Mouse (Mus musculus) cerebral cortex, adult 2 months (tissue): ENCODE results near the gene Hist1h2ab.

Source experiments
- WGBS: fragments of 180-500 bp; shearing (Covaris S2); methylation state at CpG from one replicate; pipeline ENCODE4 v1.1.7; 2018; 5-methylcytosine and 5-hydroxymethylcytosine counted together

Gene Hist1h2ab

DNA sequence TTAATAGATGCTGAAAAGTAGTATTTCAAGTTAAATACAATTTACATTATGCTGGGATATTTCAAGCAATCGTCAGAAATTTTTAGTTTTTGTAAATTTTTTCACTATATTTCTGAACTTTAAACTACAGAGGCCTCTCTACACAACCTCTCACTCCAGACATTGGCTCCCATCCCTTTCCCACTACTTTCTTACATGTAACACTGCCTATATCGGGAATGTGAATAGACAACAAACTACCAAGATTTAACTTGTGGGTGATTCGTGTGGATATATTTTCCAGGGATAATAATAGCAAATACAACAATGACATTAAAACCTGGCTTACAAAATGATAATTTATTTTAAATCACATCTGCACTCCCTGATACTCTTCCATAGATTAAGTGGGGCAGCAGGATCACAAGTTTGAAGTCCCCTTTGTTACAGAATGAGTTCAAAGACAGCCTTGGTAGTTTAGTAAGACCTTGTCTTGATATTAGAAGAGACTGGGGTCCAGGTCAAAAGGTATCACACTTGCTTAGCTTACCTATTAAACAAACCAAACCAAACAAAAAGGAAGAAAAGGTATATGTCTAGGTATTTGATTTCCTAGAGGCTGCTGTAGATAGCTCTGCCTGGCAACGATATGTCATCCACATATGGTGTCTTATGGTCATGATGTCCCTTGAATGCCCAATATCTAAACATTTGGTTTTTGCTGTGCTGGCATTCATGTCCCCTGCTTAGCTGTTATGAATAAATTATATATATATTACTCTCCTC, 2.6 kb downstream of the Hist1h2ab start:
- 56% methylated on average over 4 of the region's 4 CpGs for WGBS

DNA sequence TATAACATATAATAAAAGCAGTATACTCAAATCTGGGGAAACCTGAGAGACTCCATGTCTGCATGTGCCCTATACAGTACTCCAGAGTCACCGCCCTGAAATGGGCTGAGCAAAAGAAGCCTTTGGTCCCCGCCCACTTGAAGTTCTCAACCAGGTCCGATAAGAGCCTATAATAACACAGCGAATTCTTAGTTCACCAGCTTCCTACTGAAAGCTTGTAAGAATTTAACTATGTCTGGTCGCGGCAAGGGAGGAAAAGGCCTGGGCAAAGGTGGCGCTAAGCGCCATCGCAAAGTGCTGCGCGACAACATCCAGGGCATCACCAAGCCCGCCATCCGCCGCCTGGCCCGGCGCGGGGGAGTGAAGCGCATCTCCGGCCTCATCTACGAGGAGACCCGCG, 5.9 kb downstream of the Hist1h2ab start, which contains the start of gene Hist1h4b:
TSS of gene Hist1h4b (plus strand) at position 224 of the 400 bp plus-strand sequence.
- under 1% methylated on average over 21 of the region's 22 CpGs for WGBS

DNA sequence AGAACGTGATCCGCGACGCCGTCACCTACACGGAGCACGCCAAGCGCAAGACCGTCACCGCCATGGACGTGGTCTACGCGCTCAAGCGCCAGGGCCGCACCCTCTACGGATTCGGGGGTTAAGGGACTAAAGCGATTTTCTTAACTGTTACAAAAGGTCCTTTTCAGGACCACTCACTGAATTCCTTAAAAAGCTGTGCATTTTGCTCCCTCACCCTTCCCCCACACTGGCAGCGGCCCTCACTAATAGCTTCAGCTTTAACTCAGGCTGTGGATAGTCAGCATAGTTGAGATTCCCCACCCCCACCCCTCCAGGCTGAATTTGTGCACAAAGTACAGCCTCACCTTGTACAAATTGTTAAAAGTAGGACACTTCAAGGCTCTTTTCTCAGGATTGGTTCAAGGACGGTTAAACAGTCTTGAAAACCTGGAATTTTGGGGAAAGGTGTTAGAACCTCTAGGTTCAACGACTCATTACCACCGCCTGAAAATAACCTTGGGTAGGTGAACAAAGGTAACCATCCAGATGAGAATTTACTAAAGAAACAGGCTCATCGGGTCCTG, 6.4 kb downstream of the Hist1h2ab start:
- WGBS: 2% methylated on average over 18 of the region's 23 CpGs

DNA sequence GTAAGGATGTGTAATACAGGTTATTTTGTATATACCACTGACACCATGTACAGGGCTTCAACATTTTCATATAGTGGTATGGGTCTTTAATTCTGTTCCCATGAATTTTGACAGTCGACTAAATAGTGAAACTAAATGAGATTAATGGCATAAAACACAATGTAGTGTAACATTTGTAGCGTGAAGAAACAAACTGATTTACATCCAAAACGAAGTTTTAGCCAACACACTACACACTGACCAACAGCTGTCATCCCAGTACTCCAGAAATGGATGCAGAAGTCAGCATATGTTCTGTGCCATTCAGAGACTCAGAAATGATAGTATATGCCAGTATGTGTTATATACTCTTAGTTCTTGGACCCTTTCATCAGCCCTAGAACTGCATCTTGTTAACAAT, 7.0 kb downstream of the Hist1h2ab start:
- WGBS: 51% methylated on average over 3 of the region's 3 CpGs

DNA sequence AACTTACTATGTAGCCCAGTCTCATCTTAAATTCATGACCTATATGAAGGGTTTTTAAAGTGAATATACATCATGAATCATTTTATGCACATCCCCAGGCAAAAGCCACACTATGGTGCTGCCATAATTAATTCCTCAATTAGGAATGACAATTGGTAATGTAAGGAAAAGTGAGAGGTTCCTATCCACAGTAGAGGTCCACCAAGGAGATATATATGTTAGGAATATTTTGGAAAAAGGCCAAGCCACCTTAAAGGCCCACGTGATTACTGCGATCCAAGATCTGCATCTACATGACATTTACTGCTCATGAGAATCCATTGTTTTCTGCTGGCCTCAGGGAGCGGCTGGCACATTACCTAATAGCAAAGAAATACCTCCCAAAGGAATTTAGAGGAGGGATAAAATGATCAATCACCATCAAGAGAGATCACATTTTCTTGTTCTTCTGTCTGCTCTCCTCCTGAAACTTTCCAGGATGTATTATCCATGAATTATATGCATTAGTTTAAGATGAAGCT, 8.4 kb downstream of the Hist1h2ab start:
- 69% methylated on average over 3 of the region's 3 CpGs for WGBS

DNA sequence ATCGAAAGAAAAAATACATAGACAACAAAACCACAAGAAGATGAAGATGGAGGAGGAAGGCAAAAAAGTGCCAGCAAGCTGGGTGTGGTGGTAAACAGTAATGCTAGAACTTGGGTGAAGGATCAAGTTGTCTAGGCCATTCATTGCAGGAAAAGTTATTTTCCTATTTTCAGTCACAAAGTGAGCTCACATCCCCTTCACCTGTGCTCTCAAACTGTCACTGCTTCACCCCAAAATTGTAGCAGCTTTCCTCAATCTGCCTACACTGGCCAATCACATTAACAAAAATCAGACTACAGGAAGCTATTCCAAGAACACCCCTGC, 9.0 kb downstream of the Hist1h2ab start:
- WGBS: 78% methylated on average over 1 of the region's 1 CpGs

DNA sequence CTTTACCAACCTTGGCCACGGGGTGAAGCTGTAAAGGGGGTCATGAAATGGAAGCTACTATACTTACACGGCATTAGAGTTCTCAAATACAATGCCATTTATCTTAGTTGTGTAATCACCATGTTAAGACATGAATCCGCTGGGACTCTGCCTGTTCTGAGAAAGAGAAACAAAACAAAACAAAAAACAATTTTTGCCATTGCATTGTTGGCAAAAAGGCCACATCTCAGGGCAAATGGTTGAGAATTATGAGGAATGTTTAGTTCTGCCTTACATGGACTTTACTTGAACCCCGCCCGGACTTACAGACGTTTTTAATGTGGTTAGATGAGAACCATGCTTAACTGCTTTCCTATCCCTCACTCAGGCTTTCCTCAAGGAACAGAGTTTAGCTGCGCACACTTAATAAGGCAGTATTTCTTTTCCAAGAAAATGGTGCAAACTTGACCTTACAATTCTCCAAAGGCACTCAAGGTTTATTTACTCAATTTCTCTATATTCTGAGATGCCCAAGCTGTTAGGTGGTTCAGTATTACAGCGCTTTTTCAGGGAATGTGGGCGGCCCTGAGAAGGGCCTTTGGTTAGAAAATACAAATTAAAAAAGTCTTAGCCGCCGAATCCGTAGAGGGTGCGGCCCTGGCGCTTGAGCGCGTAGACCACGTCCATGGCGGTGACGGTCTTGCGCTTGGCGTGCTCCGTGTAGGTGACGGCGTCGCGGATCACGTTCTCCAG, 9.5 kb downstream of the Hist1h2ab start:
- WGBS: 2% methylated on average over 22 of the region's 27 CpGs

DNA sequence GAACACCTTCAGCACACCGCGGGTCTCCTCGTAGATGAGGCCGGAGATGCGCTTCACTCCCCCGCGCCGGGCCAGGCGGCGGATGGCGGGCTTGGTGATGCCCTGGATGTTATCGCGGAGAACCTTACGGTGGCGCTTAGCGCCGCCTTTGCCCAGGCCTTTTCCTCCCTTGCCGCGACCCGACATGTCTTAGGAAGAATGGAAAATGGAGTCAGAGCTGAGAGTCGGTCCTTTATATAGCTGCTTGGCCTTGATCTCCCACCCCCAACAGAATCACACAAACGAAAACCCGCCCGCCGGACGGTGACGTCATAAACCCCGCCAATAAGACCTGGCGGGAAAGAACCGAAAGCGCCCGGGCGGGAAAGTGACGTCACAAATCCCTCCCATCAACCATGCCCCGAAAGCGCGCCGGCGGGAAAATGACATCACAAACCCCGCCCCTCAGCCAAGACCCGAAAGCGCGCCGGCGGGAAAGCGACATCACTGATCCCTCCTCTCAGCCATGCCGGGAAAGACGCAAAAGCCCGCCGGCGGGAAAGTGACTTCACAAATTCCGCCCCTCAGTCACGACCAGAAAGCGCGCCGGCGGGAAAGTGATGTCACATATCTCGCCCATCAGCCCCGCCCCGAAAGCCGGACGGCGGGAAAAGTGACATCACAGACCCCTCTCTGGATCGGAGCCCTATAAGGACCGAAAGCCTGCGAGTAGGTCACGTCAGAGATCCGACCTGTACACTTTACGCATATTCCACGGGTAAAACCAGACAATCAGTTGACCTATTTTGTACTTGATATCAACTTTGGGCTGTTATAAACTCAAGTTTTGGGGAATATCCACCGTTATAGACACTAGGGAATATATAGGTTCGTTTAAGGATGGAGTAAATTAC, 10.3 kb downstream of the Hist1h2ab start, which contains the start of gene Hist1h4a:
TSS of gene Hist1h4a (minus strand) at position 259 of the 893 bp plus-strand sequence.
- under 1% methylated on average over 63 of the region's 72 CpGs for WGBS

DNA sequence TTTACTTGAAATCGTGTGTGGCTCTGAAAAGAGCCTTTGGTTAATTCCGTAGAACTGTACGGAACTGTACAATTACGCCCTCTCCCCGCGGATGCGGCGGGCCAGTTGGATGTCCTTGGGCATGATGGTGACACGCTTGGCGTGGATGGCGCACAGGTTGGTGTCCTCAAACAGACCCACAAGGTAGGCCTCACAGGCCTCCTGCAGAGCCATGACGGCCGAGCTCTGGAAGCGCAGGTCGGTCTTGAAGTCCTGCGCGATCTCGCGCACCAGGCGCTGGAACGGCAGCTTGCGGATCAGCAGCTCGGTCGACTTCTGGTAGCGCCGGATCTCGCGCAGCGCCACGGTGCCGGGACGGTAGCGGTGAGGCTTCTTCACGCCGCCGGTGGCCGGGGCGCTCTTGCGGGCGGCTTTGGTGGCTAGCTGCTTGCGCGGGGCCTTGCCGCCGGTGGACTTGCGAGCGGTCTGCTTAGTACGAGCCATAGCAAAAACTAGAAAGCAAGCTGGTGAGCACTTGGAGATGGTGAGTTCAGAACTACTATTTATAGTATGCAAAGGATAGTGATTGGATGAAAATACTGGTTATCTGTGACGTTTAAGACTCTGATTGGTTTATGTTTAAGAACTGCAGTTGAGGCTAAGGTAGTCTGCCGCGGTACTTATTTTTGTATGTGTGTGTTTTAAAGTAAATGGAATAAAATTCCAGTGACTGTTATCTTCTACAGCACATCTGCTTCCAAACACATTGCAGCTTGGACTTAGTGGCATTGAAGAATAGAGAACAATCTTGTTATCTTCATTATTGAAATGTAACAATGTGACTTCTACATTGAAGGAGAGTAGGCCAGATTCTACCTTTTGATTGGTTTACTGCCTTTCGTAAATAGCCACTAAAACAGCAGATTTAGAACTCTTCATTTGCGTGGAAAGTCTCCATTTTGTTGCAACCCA, 11.2 kb downstream of the Hist1h2ab start, which contains the start of gene Hist1h3a:
TSS of gene Hist1h3a (minus strand) at position 516 of the 951 bp plus-strand sequence.
- under 1% methylated on average over 43 of the region's 52 CpGs for whole genome bisulfite sequencing

DNA sequence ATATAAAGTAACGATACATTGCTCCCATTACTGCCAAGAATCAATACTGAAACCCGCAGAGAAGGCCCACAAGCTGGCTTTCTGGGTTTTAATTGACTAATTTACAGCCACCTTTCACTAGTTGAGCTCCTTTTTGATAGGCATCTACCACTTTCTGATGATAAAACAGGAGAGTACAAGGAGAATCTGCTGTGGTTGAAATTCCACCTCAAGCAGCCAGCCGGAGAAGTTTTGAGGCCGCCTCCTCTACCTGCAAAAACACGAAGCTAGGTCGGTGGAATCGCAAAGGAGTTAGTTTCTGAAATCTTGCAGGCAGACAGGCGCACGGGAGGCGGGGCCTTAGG, 12.3 kb downstream of the Hist1h2ab start:
- 2% methylated on average over 10 of the region's 10 CpGs for WGBS

DNA sequence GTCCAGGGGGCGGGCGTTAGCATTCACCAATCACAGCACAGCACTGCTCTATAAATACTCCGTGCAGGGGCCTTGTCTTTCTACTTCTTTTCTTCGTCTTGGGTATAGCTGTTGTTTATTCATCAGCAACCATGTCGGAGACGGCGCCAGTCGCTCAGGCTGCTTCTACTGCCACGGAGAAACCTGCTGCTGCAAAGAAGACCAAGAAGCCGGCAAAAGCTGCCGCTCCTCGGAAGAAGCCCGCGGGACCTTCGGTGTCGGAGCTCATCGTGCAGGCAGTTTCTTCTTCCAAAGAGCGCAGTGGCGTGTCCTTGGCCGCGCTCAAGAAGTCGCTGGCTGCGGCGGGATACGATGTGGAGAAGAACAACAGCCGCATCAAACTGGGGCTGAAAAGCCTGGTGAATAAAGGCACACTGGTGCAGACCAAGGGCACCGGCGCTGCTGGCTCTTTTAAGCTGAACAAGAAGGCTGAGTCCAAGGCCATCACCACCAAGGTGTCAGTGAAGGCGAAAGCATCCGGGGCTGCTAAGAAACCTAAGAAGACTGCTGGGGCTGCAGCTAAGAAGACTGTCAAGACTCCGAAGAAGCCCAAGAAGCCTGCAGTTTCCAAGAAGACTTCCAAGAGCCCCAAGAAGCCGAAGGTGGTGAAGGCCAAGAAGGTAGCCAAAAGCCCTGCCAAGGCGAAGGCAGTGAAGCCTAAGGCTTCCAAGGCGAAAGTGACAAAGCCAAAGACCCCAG, 12.8 kb downstream of the Hist1h2ab start, which contains the start of gene Hist1h1a:
TSS of gene Hist1h1a (plus strand) at position 81 of the 738 bp plus-strand sequence.
- 3% methylated on average over 34 of the region's 34 CpGs for WGBS

DNA sequence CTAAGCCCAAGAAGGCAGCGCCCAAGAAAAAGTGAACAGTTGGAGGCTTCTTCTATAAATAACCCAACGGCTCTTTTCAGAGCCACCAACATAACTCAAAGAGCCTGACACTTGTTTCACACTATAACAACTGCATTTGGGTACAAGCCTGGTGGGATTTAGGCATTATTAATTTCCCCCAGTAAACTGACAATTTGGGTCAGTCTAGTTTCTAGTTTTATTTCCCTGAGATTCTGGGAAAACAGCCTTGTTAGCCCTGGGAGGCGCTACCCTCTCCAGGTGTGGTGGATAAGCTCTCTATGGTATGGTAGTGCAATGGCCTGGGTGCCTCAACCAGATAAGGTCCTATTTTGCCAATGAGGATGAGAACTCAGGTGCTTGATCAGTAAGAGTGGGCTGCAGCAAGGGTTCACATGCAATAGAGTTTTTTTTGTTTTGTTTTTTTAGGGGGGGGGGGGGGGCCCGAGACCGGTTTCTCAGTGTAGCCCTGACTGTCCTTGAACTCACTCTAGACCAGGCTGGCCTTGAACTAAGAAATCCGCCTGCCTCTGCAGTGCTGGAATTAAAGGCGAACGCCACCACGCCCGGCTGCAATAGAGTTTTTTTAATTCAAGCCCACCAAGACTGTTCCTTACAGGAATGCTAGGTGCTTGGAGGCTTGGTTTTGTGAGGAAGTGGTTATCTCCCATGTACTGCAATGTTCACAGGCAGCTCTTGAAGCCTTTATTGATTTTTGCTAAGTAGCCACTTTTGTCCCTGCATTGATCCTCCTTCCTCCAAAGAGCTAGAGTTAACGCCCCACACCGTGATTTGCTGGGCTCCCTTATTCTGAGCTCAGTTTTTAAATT, 13.6 kb downstream of the Hist1h2ab start:
- 49% methylated on average over 12 of the region's 12 CpGs for WGBS

DNA sequence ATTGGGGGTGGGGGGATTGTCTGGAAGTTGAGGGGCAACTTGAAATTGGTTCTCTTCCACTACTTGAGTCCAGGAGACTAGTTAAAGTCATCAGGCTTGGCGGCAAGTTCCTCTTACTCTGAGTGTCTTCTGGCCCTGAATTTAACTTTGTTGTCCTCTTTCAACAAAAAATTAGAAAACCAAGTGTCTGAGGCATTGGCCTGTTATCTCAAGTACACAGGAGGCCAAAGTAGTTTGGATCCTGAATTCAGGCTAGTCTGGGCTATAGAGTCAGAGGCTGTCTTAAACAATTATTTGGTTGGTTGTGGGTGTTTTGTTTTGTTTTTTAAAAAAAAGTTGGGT, 14.2 kb downstream of the Hist1h2ab start:
- WGBS: 90% methylated on average over 1 of the region's 1 CpGs

DNA sequence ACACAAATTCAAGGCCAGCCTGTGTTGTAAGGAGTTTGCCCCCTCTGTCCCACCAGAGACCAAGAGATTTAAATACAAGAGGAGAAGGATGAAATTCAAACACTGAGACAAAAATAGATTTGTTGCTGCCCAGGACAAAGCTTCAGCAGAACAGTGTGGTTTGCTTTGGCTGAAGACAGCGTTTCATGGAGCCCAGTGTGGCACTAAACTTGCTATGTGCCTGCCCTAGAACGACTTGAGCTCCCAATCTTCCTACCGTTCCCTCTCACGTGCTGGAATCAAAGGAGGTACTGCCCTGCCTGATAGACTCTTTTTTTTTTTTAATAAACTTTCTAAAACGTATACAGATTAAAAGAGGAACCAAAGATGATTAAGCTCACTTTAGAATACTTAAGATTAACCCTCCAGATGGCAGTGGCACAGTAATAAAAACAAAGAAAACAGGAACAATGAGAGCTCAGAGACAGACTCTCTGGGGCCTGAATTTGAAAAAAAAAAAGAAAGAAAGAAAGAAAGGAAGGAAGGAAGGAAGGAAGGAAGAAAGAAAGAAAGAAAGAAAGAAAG, 18.0 kb downstream of the Hist1h2ab start:
- 56% methylated on average over 5 of the region's 5 CpGs for WGBS

DNA sequence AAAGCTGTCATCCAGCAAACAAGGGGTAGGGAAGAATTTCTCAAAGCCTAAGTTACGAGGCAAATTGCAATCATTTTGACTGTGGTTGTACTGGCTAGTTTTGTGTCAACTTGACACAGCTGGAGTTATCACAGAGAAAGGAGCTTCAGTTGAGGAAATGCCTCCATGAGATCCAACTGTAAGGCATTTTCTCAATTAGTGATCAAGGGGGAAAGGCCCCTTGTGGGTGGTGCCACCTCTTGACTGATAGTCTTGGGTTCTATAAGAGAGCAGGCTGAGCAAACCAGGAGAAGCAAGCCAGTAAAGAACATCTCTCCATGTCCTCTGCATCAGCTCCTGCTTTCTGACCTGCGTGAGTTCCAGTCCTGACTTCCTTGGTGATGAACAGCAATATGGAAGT, 18.7 kb downstream of the Hist1h2ab start, which contains the start of gene Trim38:
TSS of gene Trim38 (plus strand) at position 301 of the 400 bp plus-strand sequence.
- WGBS: 94% methylated on average over 2 of the region's 2 CpGs

DNA sequence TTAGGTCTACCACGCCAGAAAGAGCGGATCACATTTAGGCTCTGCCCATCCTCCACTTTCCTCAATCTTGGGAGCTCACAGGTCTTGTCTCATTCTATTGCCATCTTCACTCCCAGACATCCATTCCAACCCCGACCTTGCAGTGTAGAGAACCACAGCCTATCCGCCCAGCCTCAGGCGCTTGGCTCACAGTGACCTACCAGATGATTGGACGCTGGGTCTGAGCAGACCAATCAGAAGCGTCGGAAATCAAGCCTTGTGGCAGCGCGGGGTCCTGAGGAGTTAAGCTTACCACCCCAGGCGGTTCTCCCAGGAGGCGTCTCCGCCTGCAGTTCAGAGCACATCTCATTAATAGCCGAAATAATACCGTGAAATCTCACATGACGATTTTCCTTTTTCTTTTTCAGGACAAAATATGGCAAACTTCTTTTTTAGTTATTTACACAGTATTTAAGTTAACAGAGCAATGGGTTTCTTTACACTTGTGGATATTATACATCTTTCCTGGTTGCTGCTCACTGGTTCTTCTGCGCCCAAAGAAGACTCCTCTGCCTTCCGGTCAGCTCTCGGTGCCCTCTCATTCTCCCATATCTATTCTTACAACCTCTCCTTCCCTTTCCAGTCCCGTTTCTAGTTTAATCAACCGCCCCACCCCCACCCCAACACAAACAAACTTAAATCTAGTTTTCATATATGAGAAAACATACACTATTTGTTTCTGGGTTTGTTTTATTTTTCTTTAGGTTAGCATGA, 21.8 kb downstream of the Hist1h2ab start:
- WGBS: 26% methylated on average over 21 of the region's 21 CpGs

DNA sequence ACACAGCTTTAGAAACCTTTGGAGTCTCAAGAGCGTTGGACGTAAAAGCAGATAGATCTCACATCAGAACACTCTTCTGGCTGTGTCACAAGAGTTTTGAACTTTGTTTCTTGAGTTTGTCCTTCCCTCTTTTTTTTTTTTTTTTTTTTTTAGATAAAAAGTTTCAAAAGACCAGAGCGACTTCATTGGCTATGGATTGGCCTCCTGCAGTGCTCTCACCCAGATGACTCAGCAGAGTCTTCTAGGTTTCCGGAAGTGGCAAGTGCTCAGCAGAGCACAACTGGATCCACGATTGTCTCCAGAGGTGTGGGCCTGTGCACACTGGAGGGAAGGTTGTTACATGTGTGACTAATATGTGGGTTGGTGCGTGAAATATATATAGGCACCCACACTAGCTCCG, 27.4 kb downstream of the Hist1h2ab start:
- 93% methylated on average over 7 of the region's 7 CpGs for WGBS

DNA sequence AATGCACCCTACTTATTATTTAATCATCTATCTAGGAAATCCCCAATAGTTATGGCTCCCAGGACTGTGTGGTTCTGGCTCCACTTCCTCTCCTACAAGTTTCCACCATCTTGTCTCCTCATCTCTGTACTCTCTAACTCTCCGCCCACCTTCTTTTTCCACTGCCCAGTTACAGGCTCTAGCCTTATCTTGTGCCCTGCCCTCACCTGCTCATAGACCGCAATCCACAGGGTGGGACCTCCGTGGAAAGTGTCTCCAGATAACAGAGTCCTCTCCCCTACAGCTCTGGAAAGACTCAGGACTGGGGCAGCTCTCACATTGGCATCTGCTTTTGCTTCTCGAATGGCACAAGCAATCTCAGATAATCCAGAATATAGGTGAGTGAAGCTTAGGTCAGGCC, 28.1 kb downstream of the Hist1h2ab start:
- 96% methylated on average over 4 of the region's 4 CpGs for WGBS
